Mouse (Mus musculus): Measurements from ENCODE around the gene Aars.
"Not testable (repeated sequence)": the region's sequence is repeated elsewhere in the genome, so short reads cannot be mapped to it uniquely, and the experiment has no call there.

DNA sequence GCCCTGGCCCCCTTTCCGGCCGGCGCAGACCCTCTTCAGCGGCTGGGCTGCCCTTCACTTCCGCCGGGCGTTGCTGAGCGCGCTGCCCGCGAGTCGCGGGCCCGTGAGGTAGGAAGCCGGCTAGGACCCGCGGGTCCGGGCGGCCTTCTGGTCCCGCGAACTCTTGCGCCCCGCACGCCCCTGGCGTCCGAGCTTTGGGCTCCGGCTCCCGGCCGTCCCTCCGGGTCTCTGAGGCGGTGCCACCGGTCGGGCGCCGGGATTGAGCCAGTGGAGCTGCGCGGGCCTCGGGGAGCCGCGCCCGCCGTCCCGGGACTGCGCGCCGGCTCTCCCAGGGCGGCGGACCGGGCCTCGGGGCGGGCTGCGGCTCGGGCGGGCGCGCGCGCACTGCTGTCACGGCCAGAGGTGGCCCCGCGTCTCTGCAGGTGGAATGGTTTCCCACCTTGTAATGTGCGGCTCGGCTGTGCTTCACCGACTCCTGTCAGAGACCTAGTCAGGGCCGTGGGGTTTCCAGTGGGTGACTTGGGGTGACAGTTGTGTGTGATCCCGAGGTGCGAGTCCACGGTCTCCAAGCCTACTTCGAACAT, 61.9 kb downstream of the Aars start:
- TF ChIP-seq CTCF, POLR2A (IDR thresholded peaks at IDR 0.05; ENCODE audit: insufficient read depth, low read depth, low read length): not testable (repeated sequence)

Data from olfactory bulb, adult 2 months (tissue).